Comparison of ENCODE assay signal across 9 mouse cellular contexts in genomic region chr8:84728474-84728873, GRCm38 (mm10). TPM values are rescaled to one million over a fixed set of nuclear protein-coding genes. Genes with fewer than 3 reads are reported as not detected.
DNase-seq lines count a peak whose midpoint lies in the region; ATAC-seq lines count a peak whose summit lies in the region.
"Had no signal": no experiment of that assay in that cellular context is flagged by ENCODE, and none has a peak within 500 bp of the region (broad histone marks: within the 10 kb centered on the region; RNA-seq: fewer than 3 reads in every experiment).

No protein-coding gene starts in this region.

- H3K4me2 ChIP-seq in heart, embryonic 11.5 days = 0 out of 2 replicates have a peak overlapping the region, but pooled peaks have one; percentile 7
- no peak overlapping the region; the same call in 1 of the 2 replicates for H3K4me2 ChIP-seq in limb, embryonic 12.5 days
- H3K4me2 ChIP-seq in neural tube, embryonic 14.5 days (ENCODE audit: low read depth, low read length) = no peak overlapping the region

- no peak for ATAC-seq in heart, embryonic 11.5 days (replicated peaks; ENCODE audit: insufficient number of reproducible peaks, low FRiP score, low TSS enrichment)
- no peak for ATAC-seq in limb, embryonic 12.5 days (ENCODE audit: insufficient number of reproducible peaks, insufficient read depth, low FRiP score, low TSS enrichment, low read depth)
- peak; percentile 77 for ATAC-seq in neural tube, embryonic 14.5 days (ENCODE audit: low read depth)

- H3K4me1 ChIP-seq in heart, embryonic 11.5 days (ENCODE audit: control insufficient read depth, insufficient read depth, low read length) = peaks cover 89% of the 10 kb centered on the region
- peaks cover 82% of the 10 kb centered on the region for H3K4me1 ChIP-seq in limb, embryonic 12.5 days (replicated peaks)
- H3K4me1 ChIP-seq in neural tube, embryonic 14.5 days (ENCODE audit: control insufficient read depth, insufficient read depth, low read length) = peaks cover 45% of the 10 kb centered on the region

- H3K27ac ChIP-seq in heart, embryonic 11.5 days (ENCODE audit: low read depth, low read length) = no peak overlapping the region
- H3K27ac ChIP-seq in limb, embryonic 12.5 days = no peak overlapping the region
- H3K27ac ChIP-seq in neural tube, embryonic 14.5 days (ENCODE audit: low read depth, low read length) = peak overlapping the region; percentile 73

- no peaks in the 10 kb centered on the region for H3K27me3 ChIP-seq in heart, embryonic 11.5 days (ENCODE audit: control insufficient read depth, insufficient read depth, low read length)
- peaks cover 7% of the 10 kb centered on the region for H3K27me3 ChIP-seq in limb, embryonic 12.5 days
- no peaks in the 10 kb centered on the region; the same call in 1 of the 2 replicates for H3K27me3 ChIP-seq in neural tube, embryonic 14.5 days (ENCODE audit: control insufficient read depth, insufficient read depth, low read length)

- no peaks in the 10 kb centered on the region for H3K9me3 ChIP-seq in heart, embryonic 11.5 days (replicated peaks; ENCODE audit: control insufficient read depth, low read length)
- no peaks in the 10 kb centered on the region for H3K9me3 ChIP-seq in limb, embryonic 12.5 days
- H3K9me3 ChIP-seq in neural tube, embryonic 14.5 days (ENCODE audit: control insufficient read depth, low read length) = no peaks in the 10 kb centered on the region

- WGBS in heart, embryonic 11.5 days (ENCODE audit: insufficient replicate concordance) = 75% methylated on average over 3 of the region's 3 CpGs
- 78% methylated on average over 3 of the region's 3 CpGs for WGBS in limb, embryonic 12.5 days
- 43% methylated on average over 3 of the region's 3 CpGs for WGBS in neural tube, embryonic 14.5 days

- no peak overlapping the region for H3K4me3 ChIP-seq in heart, embryonic 11.5 days (ENCODE audit: low read depth, low read length)
- H3K4me3 ChIP-seq in limb, embryonic 12.5 days (replicated peaks) = no peak overlapping the region
- no peak overlapping the region for H3K4me3 ChIP-seq in neural tube, embryonic 14.5 days (ENCODE audit: low read depth, low read length)

- no peaks in the 10 kb centered on the region for H3K36me3 ChIP-seq in heart, embryonic 11.5 days (ENCODE audit: control insufficient read depth, insufficient read depth, low read length)
- peaks cover 50% of the 10 kb centered on the region for H3K36me3 ChIP-seq in limb, embryonic 12.5 days
- H3K36me3 ChIP-seq in neural tube, embryonic 14.5 days (ENCODE audit: control insufficient read depth, insufficient read depth, low read length) = no peaks in the 10 kb centered on the region

- no peak overlapping the region for H3K9ac ChIP-seq in heart, embryonic 11.5 days (ENCODE audit: low read depth, low read length)
- 0 out of 2 replicates have a peak overlapping the region, but pooled peaks have one; percentile 2 for H3K9ac ChIP-seq in limb, embryonic 12.5 days (replicated peaks)
- no peak overlapping the region for H3K9ac ChIP-seq in neural tube, embryonic 14.5 days (replicated peaks; ENCODE audit: low read depth, low read length)

- DNase-seq in heart, adult 9 months (ENCODE audit: low spot score in 2 of 2) = no peak
- DNase-seq in retina, postnatal 1 day = peak; percentile 96
- no peak for DNase-seq in retina, embryonic 14.5 days (ENCODE audit: low spot score)
- DNase-seq in urinary bladder, adult 18-20 months (ENCODE audit: low spot score in 2 of 2) = no peak
- no peak for DNase-seq in kidney, adult 18-20 months
- DNase-seq: cerebellum, adult 9-11 months had no signal

RNA-seq across cellular contexts. Expression of gene G430095P16Rik, which starts 5.7 kb away (rescaled TPM):
- polyA plus RNA-seq in heart, embryonic 11.5 days (2014; fragmentation: Nextera tagmentation; extraction: Ambion mirVana) = 3.4 and 5.4 TPM in 2 replicates
- polyA plus RNA-seq in limb, embryonic 12.5 days (2016; fragmentation: Nextera tagmentation; extraction: Ambion mirVana) = 9.7 and 11.8 TPM in 2 replicates
- 0.76 and 1.8 TPM in 2 replicates for polyA plus RNA-seq in neural tube, embryonic 14.5 days (2014; fragmentation: Nextera tagmentation; extraction: Ambion mirVana)

RNA-seq across cellular contexts. Expression of gene Lyl1, which starts 27.2 kb away (rescaled TPM):
- polyA plus RNA-seq in heart, embryonic 11.5 days (2014; fragmentation: Nextera tagmentation; extraction: Ambion mirVana) = 19.5 and 22.9 TPM in 2 replicates
- 3.7 and 4.7 TPM in 2 replicates for polyA plus RNA-seq in limb, embryonic 12.5 days (2016; fragmentation: Nextera tagmentation; extraction: Ambion mirVana)
- polyA plus RNA-seq in neural tube, embryonic 14.5 days (2014; fragmentation: Nextera tagmentation; extraction: Ambion mirVana) = 1.3 and 3.6 TPM in 2 replicates

RNA-seq across cellular contexts. Expression of gene Nacc1, which starts 40.8 kb away (rescaled TPM):
- 19.1 and 19.6 TPM in 2 replicates for polyA plus RNA-seq in heart, embryonic 11.5 days (2014; fragmentation: Nextera tagmentation; extraction: Ambion mirVana)
- polyA plus RNA-seq in limb, embryonic 12.5 days (2016; fragmentation: Nextera tagmentation; extraction: Ambion mirVana) = 16.9 and 21.4 TPM in 2 replicates
- polyA plus RNA-seq in neural tube, embryonic 14.5 days (2014; fragmentation: Nextera tagmentation; extraction: Ambion mirVana) = 15.3 and 16.6 TPM in 2 replicates

RNA-seq across cellular contexts. Expression of gene Trmt1, which starts 42.4 kb away (rescaled TPM):
- polyA plus RNA-seq in heart, embryonic 11.5 days (2014; fragmentation: Nextera tagmentation; extraction: Ambion mirVana) = 49.7 and 51.6 TPM in 2 replicates
- polyA plus RNA-seq in limb, embryonic 12.5 days (2016; fragmentation: Nextera tagmentation; extraction: Ambion mirVana) = 63.4 and 66.9 TPM in 2 replicates
- polyA plus RNA-seq in neural tube, embryonic 14.5 days (2014; fragmentation: Nextera tagmentation; extraction: Ambion mirVana) = 59.8 and 70.2 TPM in 2 replicates
